Mouse (Mus musculus) heart, postnatal 0 days (tissue): ENCODE results near the gene Tmem265. TPM values are rescaled to one million over a fixed set of nuclear protein-coding genes. Genes with fewer than 3 reads are reported as not detected.

Experiments used
- ATAC-seq: fragments of 200-750 bp; cut with Nextera tagmentation; 2 replicates; pipeline ENCODE4 v1.8.0; 2017; ENCODE audit warnings: low read depth, moderate number of reproducible peaks, moderate library complexity; ENCODE audit not compliant: insufficient read depth
- DNase-seq: peaks from one replicate; pipeline ENCODE4 v3.0.0-alpha.2; 2016; ENCODE audit warnings: low spot score
- H3K27ac ChIP-seq: fragments of 300-500 bp; sonication (generic); 2 replicates; pipeline ENCODE4 v1.5.1; 2014; ENCODE audit warnings: low read depth, mild to moderate bottlenecking
- H3K27me3 ChIP-seq: fragments of 300-500 bp; sonication (generic); 2 replicates; pipeline ENCODE4 v1.6.1; 2014; ENCODE audit warnings: low read length, mixed read lengths; ENCODE audit not compliant: control insufficient read depth, insufficient read depth
- H3K36me3 ChIP-seq: fragments of 300-500 bp; sonication (generic); replicated peaks from 2 replicates; pipeline ENCODE4 v1.6.1; 2014; ENCODE audit warnings: low read length, mixed read lengths; ENCODE audit not compliant: control insufficient read depth, insufficient read depth
- H3K4me1 ChIP-seq: fragments of 300-500 bp; sonication (generic); 2 replicates; pipeline ENCODE4 v1.6.1; 2014; ENCODE audit warnings: antibody characterized with exemption; ENCODE audit not compliant: control insufficient read depth, insufficient read depth
- H3K4me2 ChIP-seq: fragments of 300-500 bp; sonication (generic); 2 replicates; pipeline ENCODE4 v1.6.1; 2014; ENCODE audit warnings: low read depth, mild to moderate bottlenecking, low read length, moderate library complexity
- H3K4me3 ChIP-seq: fragments of 300-500 bp; sonication (generic); 2 replicates; pipeline ENCODE4 v1.5.1; 2014; ENCODE audit warnings: low read depth, low read length
- H3K9ac ChIP-seq: fragments of 300-500 bp; sonication (generic); replicated peaks from 2 replicates; pipeline ENCODE4 v1.6.1; 2014; ENCODE audit warnings: low read depth, low read length, mixed read lengths
- H3K9me3 ChIP-seq: fragments of 300-500 bp; sonication (generic); replicated peaks from 2 replicates; pipeline ENCODE4 v1.6.1; 2016; ENCODE audit warnings: low read length; ENCODE audit not compliant: control insufficient read depth
- CTCF ChIP-seq: IDR thresholded peaks from 2 replicates; pipeline ENCODE4 v1.5.1; 2016; ENCODE audit warnings: antibody characterized with exemption, control low read depth, low read depth
- EP300 ChIP-seq: IDR thresholded peaks from 2 replicates; pipeline ENCODE4 v1.6.1; 2016; ENCODE audit warnings: antibody characterized with exemption, low read depth
- WGBS: fragments of 180-500 bp; shearing (Covaris S2); extraction: QIAGEN DNeasy Blood & Tissue Kit; methylation state at CpG from one replicate; pipeline ENCODE4 v1.1.7; 2014; 5-methylcytosine and 5-hydroxymethylcytosine counted together
- polyA plus RNA-seq: library from polyadenylated mRNA; unstranded; fragments of >200 nt; fragmentation: Nextera tagmentation; extraction: Ambion mirVana; gene quantifications from 2 replicates; pipeline ENCODE4 v1.2.1, GENCODE M21; 2015
- total RNA-seq: library from RNA; depleted of rRNA; stranded (reverse); fragments of >200 nt; gene quantifications from 2 replicates; pipeline ENCODE4 v1.2.3, GENCODE M21; 2014; ENCODE audit warnings: low replicate concordance

The Tmem265 gene
- total and polyA plus RNA-seq, 2 experiments from 2014 or later, result 3.3 TPM; not detected in 1

DNA sequence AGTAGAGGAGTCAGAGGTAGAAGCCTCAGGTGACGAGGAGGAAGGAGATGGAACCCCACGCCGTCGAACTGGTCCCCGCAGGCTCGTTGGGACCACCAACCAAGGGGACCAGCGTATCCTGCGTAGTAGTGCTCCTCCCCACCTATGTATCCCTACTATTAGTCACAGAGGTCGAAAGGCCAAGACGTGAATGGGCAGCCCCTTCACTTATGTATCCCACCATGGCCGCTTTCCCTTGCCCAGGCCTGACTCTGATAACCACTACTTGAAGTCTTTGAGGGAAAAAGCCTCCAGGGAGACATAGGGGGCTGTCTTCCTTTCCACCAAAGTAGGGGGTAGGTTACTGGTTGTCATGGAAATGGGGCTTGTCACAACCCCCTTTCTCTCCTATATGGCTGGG, 610 bp upstream of the Tmem265 start:
- no peak for TF ChIP-seq EP300
- no peak for TF ChIP-seq CTCF
- ATAC-seq (no peak), DNase-seq (no peak)
- Histone ChIP-seq H3K36me3 (peaks cover 69% of the 10 kb centered on the region), H3K4me2 (no peak overlapping the region), H3K4me3 (no peak overlapping the region), H3K9me3 (no peaks in the 10 kb centered on the region), H3K9ac (no peak overlapping the region), H3K4me1 (0 out of 2 replicates have a peak, but pooled peaks cover 9% of the 10 kb centered on the region), H3K27ac (no peak overlapping the region), H3K27me3 (no peaks in the 10 kb centered on the region)
- 93% methylated on average over 11 of the region's 11 CpGs for WGBS

DNA sequence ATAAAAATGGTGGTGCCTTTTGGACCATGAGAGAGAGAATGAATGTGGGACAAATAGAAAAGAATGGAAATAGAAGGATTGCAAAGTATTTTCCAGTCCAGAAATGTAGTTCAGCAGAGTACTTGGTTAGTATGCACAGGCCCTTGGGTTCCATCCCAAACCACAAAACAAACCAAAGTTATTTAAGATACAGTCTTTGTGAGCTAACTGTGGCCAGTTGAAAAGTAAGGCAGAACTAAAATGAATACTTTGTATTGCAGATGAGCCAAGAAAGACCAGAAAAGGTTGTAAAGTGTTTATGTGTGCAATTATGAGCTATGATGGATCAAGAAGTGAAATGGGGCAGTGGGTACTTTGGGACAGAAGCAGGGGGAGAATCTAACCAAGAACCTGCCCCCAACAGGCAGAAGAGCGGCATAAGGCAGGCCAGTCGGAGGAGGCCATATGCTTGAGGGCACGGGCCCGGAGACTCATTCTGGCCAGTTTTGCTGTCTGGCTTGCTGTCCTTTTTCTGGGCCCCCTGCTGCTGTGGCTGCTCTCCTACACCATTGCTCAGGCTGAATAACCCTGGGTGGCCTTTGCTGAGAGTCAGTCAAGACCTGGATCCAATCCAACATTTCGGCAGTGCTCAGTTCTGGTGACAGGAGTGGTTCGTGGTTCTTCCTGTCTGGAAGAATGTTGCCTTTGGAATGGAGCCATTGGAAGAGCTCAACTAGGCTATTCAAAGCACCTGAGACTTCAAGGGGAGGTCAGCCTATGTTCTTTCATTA, 3.4 kb downstream of the Tmem265 start:
- WGBS, result 33% methylated on average over 6 of the region's 6 CpGs
- Histone ChIP-seq H3K4me1 (0 out of 2 replicates have a peak, but pooled peaks cover 9% of the 10 kb centered on the region), H3K27me3 (no peaks in the 10 kb centered on the region), H3K9ac (no peak overlapping the region), H3K27ac (peak overlapping the region; percentile 9), H3K9me3 (no peaks in the 10 kb centered on the region), H3K36me3 (peaks cover 44% of the 10 kb centered on the region), H3K4me3 (no peak overlapping the region), H3K4me2 (no peak overlapping the region)
- DNase-seq, result peak; percentile 87
- TF ChIP-seq EP300, result 0 out of 2 replicates have a peak, but pooled peaks have one; percentile 15
- TF ChIP-seq CTCF, result peak; percentile 29
- ATAC-seq, result peak; percentile 92

DNA sequence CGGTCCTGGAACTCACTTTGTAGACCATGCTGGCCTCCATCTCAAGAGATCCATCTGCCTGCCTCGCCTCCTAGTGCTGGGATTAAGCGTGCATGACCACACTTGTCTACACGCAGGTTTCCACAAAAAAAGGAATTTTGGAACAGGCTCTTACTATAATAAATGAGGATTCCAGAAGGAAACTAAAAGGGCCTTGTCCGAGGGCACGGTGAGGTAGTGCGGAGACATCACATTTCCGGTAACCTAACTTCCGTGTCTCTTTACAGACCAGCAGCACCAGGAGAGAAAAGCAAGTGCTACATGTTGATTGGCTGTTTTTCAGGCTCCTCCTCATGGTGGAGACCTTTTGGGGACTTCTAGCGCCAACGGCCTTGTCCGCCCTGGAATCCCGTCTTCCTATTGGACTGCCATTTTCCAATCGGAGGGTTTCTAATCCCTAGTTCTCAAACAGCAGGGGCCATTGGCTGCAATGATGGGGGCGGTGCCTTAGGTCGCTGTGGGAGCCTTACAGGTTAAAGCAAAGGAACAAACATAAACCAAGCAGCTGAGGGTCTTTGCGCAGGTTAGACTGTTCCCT, 11.8 kb downstream of the Tmem265 start, which contains the start of gene Phkg2:
Gene Phkg2, plus strand, starts transcription at position 446 of the 577 bp plus-strand sequence.
- Histone ChIP-seq H3K36me3 (peaks cover 15% of the 10 kb centered on the region), H3K9ac (peak within 1 kb of the TSS; percentile 83), H3K9me3 (no peaks in the 10 kb centered on the region), H3K4me2 (peak within 1 kb of the TSS; percentile 97), H3K4me3 (peak within 1 kb of the TSS; percentile 80), H3K4me1 (peaks cover 18% of the 10 kb centered on the region), H3K27me3 (no peaks in the 10 kb centered on the region), H3K27ac (peak within 1 kb of the TSS; percentile 78)
- TF ChIP-seq EP300 (no peak), CTCF (no peak)
- peak; percentile 98 for ATAC-seq
- peak; percentile 100 for DNase-seq
- WGBS, result under 1% methylated on average over 17 of the region's 17 CpGs

DNA sequence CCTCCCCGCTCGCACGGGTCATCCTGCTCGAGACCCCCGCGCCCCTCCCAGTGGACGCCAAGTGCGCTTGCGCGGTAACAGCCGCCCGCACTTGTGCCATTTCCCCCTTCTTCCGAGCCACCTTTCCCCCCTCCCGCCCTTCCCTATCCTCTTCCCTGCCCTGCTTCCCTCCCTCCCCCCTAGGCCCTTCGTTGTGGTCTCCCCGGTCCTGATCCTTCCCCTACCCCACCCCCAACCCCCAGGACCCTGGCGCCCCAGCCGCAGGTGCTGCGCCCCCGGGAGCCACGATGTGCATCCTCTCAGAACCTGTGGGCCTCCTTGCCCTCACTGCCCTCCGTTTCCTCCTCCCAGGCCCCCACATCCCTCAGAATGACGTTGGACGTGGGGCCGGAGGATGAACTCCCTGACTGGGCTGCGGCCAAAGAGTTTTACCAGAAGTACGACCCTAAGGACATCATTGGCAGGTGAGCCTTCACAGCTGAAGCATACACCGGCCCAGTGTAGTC, 12.4 kb downstream of the Tmem265 start:
- no peaks in the 10 kb centered on the region for H3K9me3 ChIP-seq
- no peaks in the 10 kb centered on the region for H3K27me3 ChIP-seq
- TF ChIP-seq EP300, result no peak
- TF ChIP-seq CTCF, result no peak
- H3K4me2 ChIP-seq, result peak overlapping the region; percentile 97
- DNase-seq (no peak), ATAC-seq (no peak)
- peaks cover 18% of the 10 kb centered on the region for H3K4me1 ChIP-seq
- H3K36me3 ChIP-seq, result peaks cover 20% of the 10 kb centered on the region
- peak overlapping the region; percentile 80 for H3K4me3 ChIP-seq
- peak overlapping the region; percentile 73 for H3K27ac ChIP-seq
- WGBS, result under 1% methylated on average over 23 of the region's 28 CpGs
- H3K9ac ChIP-seq, result peak overlapping the region; percentile 83

DNA sequence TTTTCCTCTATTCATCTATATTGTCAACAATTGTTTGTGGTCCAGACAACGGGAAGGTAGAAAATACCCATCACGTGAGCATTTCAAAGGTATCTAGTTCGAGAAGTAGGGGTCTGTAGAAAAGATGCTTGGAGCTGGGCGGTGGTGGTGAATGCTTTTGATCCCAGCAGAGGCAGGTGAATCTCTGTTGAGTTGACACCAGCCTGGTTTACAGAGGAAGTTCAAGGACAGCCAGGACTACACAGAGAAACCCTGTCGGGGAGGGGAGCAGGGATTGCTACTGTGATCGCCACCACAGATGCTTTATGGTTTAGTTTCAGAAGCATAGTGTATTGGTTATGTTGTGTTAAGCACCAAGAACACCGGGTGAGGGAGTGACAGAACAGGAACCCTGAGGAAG, 12.9 kb downstream of the Tmem265 start:
- Histone ChIP-seq H3K4me1 (peaks cover 18% of the 10 kb centered on the region), H3K4me3 (peak overlapping the region; percentile 80), H3K27ac (0 out of 2 replicates have a peak overlapping the region, but pooled peaks have one; percentile 73), H3K4me2 (peak overlapping the region; percentile 97), H3K9me3 (no peaks in the 10 kb centered on the region), H3K9ac (peak overlapping the region; percentile 83; the same call in 1 of the 2 replicates), H3K36me3 (peaks cover 24% of the 10 kb centered on the region), H3K27me3 (no peaks in the 10 kb centered on the region)
- WGBS, result 19% methylated on average over 7 of the region's 7 CpGs
- no peak for ATAC-seq
- TF ChIP-seq CTCF (no peak), EP300 (no peak)
- DNase-seq, result no peak
